Mouse (Mus musculus): Measurements from ENCODE around the gene Gm10073. TPM values are rescaled to one million over a fixed set of nuclear protein-coding genes. Genes with fewer than 3 reads are reported as not detected.

Gene Gm10073
- total and polyA plus RNA-seq, 2 experiments from 2014 or later = 6.0 to 26.8 TPM

- H3K4me3 ChIP-seq (ENCODE audit: low read depth, low read length) = no peak overlapping the region
- H3K27me3 ChIP-seq (ENCODE audit: insufficient read depth, low read length) = no peaks in the 10 kb centered on the region
- WGBS = 14% methylated on average over 7 of the region's 7 CpGs
- no peaks in the 10 kb centered on the region for H3K36me3 ChIP-seq (ENCODE audit: insufficient read depth, low read length)
- TF ChIP-seq CTCF (IDR thresholded peaks at IDR 0.05) = no peak
- peak; percentile 27 for DNase-seq (ENCODE audit: low spot score)
- no peak overlapping the region for H3K4me2 ChIP-seq (ENCODE audit: low read depth, low read length, poor library complexity, severe bottlenecking)
- no peak for ATAC-seq (ENCODE audit: low FRiP score)
- no peak overlapping the region for H3K27ac ChIP-seq (ENCODE audit: low read depth, low read length)
- H3K4me1 ChIP-seq (ENCODE audit: insufficient read depth, low read length) = no peaks in the 10 kb centered on the region
- no peak overlapping the region for H3K9ac ChIP-seq (replicated peaks; ENCODE audit: low read length, poor library complexity, severe bottlenecking)
- no peaks in the 10 kb centered on the region for H3K9me3 ChIP-seq (ENCODE audit: low read length)
Measured at GRCm38 (mm10) chr8:106569006-106569405, 4.3 kb downstream of the Gm10073 start.

GRCm38 (mm10) chr8:106563691-106564182, 9.5 kb downstream of the Gm10073 start:
- Histone ChIP-seq H3K27ac (ENCODE audit: low read depth, low read length) (no peak overlapping the region), H3K9me3 (ENCODE audit: low read length) (no peaks in the 10 kb centered on the region), H3K27me3 (ENCODE audit: insufficient read depth, low read length) (no peaks in the 10 kb centered on the region), H3K36me3 (ENCODE audit: insufficient read depth, low read length) (no peaks in the 10 kb centered on the region), H3K4me3 (ENCODE audit: low read depth, low read length) (no peak overlapping the region), H3K4me1 (ENCODE audit: insufficient read depth, low read length) (no peaks in the 10 kb centered on the region), H3K4me2 (ENCODE audit: low read depth, low read length, poor library complexity, severe bottlenecking) (no peak overlapping the region), H3K9ac (replicated peaks; ENCODE audit: low read length, poor library complexity, severe bottlenecking) (no peak overlapping the region)
- 91% methylated on average over 3 of the region's 3 CpGs for WGBS
- ATAC-seq (ENCODE audit: low FRiP score) (no peak), DNase-seq (ENCODE audit: low spot score) (no peak)
- no peak for TF ChIP-seq CTCF (IDR thresholded peaks at IDR 0.05)

GRCm38 (mm10) chr8:106561097-106561865, 12.0 kb downstream of the Gm10073 start:
- no peak overlapping the region for H3K4me3 ChIP-seq (ENCODE audit: low read depth, low read length)
- H3K36me3 ChIP-seq (ENCODE audit: insufficient read depth, low read length) = no peaks in the 10 kb centered on the region
- H3K27me3 ChIP-seq (ENCODE audit: insufficient read depth, low read length) = no peaks in the 10 kb centered on the region
- TF ChIP-seq CTCF (IDR thresholded peaks at IDR 0.05) = peak; percentile 71
- ATAC-seq (ENCODE audit: low FRiP score) (no peak), DNase-seq (ENCODE audit: low spot score) (peak; percentile 15)
- no peak overlapping the region for H3K9ac ChIP-seq (replicated peaks; ENCODE audit: low read length, poor library complexity, severe bottlenecking)
- WGBS = 33% methylated on average over 21 of the region's 21 CpGs
- no peaks in the 10 kb centered on the region for H3K4me1 ChIP-seq (ENCODE audit: insufficient read depth, low read length)
- H3K9me3 ChIP-seq (ENCODE audit: low read length) = no peaks in the 10 kb centered on the region
- H3K4me2 ChIP-seq (ENCODE audit: low read depth, low read length, poor library complexity, severe bottlenecking) = no peak overlapping the region
- no peak overlapping the region for H3K27ac ChIP-seq (ENCODE audit: low read depth, low read length)

GRCm38 (mm10) chr8:106559844-106560243, 13.4 kb downstream of the Gm10073 start:
- Histone ChIP-seq H3K4me2 (ENCODE audit: low read depth, low read length, poor library complexity, severe bottlenecking) (no peak overlapping the region), H3K27ac (ENCODE audit: low read depth, low read length) (no peak overlapping the region), H3K36me3 (ENCODE audit: insufficient read depth, low read length) (no peaks in the 10 kb centered on the region), H3K4me3 (ENCODE audit: low read depth, low read length) (no peak overlapping the region), H3K4me1 (ENCODE audit: insufficient read depth, low read length) (no peaks in the 10 kb centered on the region), H3K27me3 (ENCODE audit: insufficient read depth, low read length) (no peaks in the 10 kb centered on the region), H3K9me3 (ENCODE audit: low read length) (no peaks in the 10 kb centered on the region), H3K9ac (replicated peaks; ENCODE audit: low read length, poor library complexity, severe bottlenecking) (no peak overlapping the region)
- DNase-seq (ENCODE audit: low spot score) (no peak), ATAC-seq (ENCODE audit: low FRiP score) (no peak)
- 70% methylated on average over 9 of the region's 9 CpGs for WGBS
- TF ChIP-seq CTCF (IDR thresholded peaks at IDR 0.05) = no peak

- no peak for DNase-seq (ENCODE audit: low spot score)
- Histone ChIP-seq H3K4me2 (ENCODE audit: low read depth, low read length, poor library complexity, severe bottlenecking) (no peak overlapping the region), H3K27ac (ENCODE audit: low read depth, low read length) (no peak overlapping the region), H3K27me3 (ENCODE audit: insufficient read depth, low read length) (no peaks in the 10 kb centered on the region), H3K4me1 (ENCODE audit: insufficient read depth, low read length) (no peaks in the 10 kb centered on the region), H3K4me3 (ENCODE audit: low read depth, low read length) (no peak overlapping the region), H3K9ac (replicated peaks; ENCODE audit: low read length, poor library complexity, severe bottlenecking) (no peak overlapping the region), H3K9me3 (ENCODE audit: low read length) (no peaks in the 10 kb centered on the region), H3K36me3 (ENCODE audit: insufficient read depth, low read length) (no peaks in the 10 kb centered on the region)
- WGBS = 88% methylated on average over 5 of the region's 7 CpGs
- ATAC-seq (ENCODE audit: low FRiP score) = no peak
- TF ChIP-seq CTCF (IDR thresholded peaks at IDR 0.05) = no peak
Measured at GRCm38 (mm10) chr8:106556068-106556645, 17.1 kb downstream of the Gm10073 start.

- no peak for DNase-seq (ENCODE audit: low spot score)
- Histone ChIP-seq H3K4me2 (ENCODE audit: low read depth, low read length, poor library complexity, severe bottlenecking) (no peak overlapping the region), H3K4me3 (ENCODE audit: low read depth, low read length) (no peak overlapping the region), H3K27ac (ENCODE audit: low read depth, low read length) (no peak overlapping the region), H3K9me3 (ENCODE audit: low read length) (no peaks in the 10 kb centered on the region), H3K36me3 (ENCODE audit: insufficient read depth, low read length) (no peaks in the 10 kb centered on the region), H3K27me3 (ENCODE audit: insufficient read depth, low read length) (no peaks in the 10 kb centered on the region), H3K4me1 (ENCODE audit: insufficient read depth, low read length) (no peaks in the 10 kb centered on the region), H3K9ac (replicated peaks; ENCODE audit: low read length, poor library complexity, severe bottlenecking) (no peak overlapping the region)
- no peak for ATAC-seq (ENCODE audit: low FRiP score)
- WGBS = 96% methylated on average over 5 of the region's 5 CpGs
- no peak for TF ChIP-seq CTCF (IDR thresholded peaks at IDR 0.05)
Measured at GRCm38 (mm10) chr8:106554011-106554410, 19.2 kb downstream of the Gm10073 start.

Data from midbrain, postnatal 0 days (tissue).